Mouse (Mus musculus) induced T-regulatory cell, adult 2 months (primary cell): ENCODE results near the gene Nudc.

Source experiments
- DNase-seq: peaks from one replicate; pipeline ENCODE4 v3.0.0-alpha.2; 2012; ENCODE audit warnings: low read depth

Nudc gene

GRCm38 (mm10) chr4:133489489-133490245, 56.1 kb downstream of the Nudc start:
- no peak for DNase-seq

GRCm38 (mm10) chr4:133488619-133489392, 57.0 kb downstream of the Nudc start:
- no peak for DNase-seq

GRCm38 (mm10) chr4:133486673-133487357, 59.0 kb downstream of the Nudc start:
- DNase-seq = no peak

GRCm38 (mm10) chr4:133485691-133486425, 59.9 kb downstream of the Nudc start:
- no peak for DNase-seq

GRCm38 (mm10) chr4:133484266-133485025, 61.4 kb downstream of the Nudc start:
- no peak for DNase-seq
